Mouse (Mus musculus) forelimb bud, embryonic 11.5 days (tissue): ENCODE data around the gene Gcnt2.
"Not testable (repeated sequence)": the region's sequence is repeated elsewhere in the genome, so short reads cannot be mapped to it uniquely, and the experiment has no call there.

Experiments
- DNase-seq: peaks from one replicate; pipeline ENCODE4 v3.0.0-alpha.2; 2012; ENCODE audit warnings: low read depth, low spot score

Gene Gcnt2

DNA sequence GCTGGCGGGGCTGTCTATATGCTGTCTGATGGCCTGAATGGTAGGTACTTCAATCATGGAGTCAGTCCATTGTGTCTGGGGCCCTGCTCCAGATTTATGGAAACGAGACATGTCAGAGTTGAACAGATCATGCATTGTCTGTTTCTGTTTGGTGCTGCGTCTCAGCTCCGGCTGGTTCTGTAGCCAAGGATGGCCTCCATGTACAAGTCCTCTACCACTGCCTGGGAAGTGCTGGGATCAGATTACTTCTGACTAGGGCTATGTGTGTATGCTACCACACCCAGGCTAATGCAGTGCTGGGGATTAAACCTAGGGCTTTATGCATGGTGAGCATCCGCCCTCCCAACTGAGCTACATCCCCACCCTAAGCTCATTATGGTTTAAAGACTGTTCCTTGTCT, 78.0 kb downstream of the Gcnt2 start:
- no peak for DNase-seq

DNA sequence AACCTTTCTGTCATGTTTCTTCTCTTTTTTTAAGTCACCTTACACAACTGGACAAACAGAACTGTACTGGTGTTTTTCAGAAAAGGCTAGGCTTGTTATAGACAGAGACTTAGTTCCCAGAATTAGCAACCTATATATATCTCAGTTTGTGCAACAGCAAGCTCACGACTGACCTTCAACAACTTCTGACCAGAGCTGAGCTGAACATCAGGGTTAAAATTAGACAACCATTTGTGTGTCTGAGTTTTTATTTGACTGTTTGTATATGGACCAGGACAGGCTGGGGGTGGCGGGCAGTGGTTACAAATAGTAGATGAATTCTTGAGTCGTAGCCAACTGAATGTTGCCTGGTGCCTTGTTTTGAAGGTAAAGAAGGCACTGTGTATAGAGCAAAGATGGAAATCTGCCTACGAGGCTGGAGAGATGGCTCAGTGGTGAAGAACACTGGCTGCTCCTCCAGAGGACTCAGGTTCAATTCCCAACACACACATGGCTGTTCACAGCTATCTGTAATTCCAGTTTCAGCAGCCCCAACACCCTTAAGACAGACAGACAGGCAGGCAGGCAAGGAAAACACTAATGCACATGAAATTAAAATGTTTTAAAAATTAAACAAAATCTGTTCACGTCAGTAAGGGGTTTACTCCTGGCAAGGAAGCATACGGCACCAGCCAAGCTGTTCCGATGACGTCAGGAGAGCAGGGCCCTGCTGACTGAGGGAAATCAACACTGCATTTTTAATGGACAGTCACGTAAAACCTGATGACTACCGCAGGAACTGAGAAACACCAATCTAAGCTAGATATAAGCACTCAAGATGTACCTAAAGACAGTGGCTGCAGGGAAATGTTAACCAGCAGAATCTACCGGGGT, 79.2 kb downstream of the Gcnt2 start:
- no peak for DNase-seq

DNA sequence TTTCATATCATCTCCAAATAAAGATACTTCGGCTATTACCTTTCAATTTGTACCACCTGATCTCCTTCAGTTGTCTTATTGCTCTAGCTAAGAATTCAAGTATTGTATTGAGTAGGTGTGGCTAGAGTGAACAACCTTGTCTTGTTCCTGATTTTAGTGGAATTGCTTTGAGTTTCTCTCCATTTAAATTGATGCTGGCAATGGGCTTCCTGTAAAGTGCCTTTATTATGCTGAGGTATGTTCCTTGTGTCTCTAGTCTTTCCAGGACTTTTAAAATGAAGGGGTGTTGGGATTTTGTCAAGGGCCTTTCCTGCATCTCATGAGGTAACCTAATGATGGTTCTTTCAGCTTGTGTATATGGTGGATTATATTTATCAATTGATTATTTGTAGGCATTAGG, 83.5 kb downstream of the Gcnt2 start:
- no peak for DNase-seq

DNA sequence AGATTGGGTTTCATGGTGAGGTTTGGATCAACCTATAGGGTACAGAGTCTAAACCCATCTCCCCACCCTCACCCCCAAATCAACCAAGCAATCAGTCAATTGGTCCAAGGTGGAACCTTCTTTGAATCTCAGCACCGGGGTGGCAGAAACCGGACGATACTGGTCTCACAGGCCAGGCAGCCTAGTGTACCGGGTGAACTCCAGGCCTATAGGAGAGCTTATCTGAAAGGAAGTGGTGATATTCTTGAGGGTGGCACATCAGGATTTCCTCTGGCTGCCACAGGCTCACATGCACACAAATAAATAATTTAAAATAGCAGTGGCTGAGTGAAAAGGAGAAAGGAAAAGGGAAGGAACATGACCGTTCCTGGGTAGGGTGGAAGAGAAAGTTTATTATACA, 84.4 kb downstream of the Gcnt2 start:
- no peak for DNase-seq

DNA sequence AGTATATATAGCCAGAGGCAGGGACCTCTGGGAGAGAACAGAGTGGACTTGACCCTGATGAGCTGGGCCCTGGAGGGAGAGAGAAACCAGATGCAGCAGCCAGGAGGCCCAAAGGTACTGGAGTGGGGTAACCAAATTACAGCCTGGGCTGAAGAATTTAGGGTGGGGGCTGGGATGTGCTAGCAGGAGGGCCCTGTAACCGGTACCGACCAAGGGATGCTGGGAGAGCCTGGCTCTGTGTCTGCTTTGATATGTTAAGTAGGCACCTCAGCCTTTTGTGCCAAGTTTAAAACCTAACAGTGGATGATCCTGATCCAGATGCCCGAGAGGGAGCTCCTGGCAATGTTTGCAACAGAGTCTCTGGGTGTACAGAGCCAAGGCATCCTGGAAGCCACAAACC, 84.8 kb downstream of the Gcnt2 start:
- no peak for DNase-seq

DNA sequence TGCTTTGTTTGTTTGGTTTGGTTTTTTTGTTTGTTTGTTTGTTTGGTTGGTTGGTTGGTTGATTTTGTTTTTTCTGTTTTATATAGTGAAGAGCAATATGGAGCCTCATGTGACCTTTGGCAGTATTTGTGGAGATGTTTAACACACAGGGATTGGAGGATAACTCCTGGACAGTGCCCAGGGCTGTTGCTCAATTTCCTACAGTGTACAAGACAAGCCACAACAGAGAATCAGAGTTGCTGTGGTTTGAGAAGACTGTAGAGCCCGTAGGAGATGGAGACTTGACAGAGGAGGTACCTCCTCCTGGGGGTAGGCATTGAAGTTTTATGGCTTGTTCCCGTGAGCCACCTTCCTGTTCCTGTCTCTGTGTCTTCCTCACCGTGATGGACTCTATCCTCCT, 87.0 kb downstream of the Gcnt2 start:
- DNase-seq = no peak

DNA sequence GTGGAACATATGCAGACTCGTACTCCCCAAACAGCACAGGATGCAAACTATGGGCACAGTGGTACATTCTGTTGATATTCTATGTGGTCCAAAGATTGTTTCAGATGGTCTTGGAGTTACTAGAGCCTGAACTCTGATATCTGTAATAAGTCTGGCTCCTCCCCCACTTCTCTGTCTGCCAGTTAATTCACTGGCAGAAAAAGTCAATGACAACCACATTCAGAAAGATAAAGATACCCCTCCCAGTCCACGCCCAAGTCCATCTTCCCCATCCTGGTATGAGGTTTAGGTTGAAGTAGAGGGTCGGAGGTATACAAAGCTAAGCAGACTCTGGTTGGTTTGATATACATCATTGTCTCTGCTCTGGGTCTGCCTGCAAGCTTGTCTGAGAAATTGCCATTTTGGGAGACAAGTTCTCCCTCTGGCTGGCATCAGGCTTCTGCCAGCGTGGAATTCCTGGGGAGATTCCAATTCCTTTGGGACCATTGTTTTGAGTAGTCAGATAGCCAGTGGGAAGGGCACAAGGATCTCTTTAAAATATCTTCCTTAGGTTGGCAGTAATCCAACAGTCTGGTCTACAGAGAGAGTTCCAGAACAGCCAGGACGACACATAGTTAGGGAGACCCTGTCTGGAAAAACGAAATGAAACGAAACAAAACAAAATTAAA, 88.1 kb downstream of the Gcnt2 start:
- no peak for DNase-seq

DNA sequence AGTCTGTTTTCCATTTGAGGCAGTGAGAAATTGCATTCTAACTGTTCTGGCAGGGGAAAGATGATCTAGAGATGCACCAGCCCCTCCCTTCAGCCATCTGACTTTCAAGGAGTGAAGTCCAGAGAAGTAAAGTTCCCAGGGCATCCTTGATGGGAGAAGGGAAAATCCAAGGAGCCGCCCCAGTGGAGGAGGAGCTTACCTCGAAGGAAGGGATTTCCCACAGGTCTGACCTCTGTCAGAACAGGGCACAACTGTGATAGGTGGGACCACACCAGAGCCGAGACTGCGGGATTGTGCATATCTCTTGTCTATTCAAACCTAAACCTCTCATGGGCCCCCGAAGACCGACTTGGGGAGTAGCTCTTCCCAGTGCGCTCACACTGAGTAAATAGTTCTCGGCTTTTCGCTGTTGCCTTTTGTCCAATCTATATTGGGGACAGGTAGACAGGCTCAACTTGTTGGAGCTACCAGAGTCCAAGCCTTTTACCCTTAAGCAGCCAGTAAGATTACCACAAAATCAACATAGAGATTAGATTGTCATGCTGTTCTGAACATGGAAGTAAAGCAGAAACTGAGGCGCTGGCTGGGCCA, 91.9 kb downstream of the Gcnt2 start:
- DNase-seq = no peak

DNA sequence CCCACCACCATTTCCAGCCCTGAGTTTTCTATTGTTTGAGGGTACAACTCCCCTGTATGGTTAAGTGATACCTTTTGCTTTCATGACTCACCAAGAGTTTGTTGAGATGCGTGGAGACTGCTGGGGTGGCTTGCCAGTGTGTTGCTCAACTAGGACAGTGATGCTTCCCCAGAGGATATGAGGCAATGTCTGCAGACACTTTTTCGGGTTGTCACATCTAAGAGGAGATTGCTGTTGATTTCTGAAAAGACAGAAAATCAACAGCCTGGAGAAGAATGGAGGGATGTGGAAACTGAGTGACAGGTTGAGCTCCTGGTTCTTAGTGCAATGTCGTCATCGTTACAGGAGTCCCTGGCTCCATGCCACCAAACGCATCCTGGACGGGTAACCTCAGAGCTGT, 93.7 kb downstream of the Gcnt2 start:
- no peak for DNase-seq

DNA sequence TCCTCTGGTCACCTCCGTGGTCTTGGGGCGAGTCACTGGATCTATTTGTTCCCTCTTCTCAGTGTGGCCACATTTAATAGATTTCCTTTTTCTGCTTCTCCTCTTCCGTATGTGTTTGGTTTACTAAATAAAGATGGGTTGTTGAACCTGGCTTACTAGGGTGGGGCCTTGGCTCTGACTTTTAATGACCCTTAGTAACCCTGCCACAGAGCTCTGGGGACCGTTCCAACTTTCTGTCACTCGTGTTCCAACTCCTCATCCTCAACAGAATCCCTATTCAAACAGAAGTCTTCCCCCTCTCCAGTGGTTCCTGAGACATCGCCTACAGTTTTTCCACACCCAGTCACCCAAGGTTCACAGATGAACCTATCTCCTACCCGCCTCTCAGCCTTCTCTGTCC, 96.2 kb downstream of the Gcnt2 start:
- DNase-seq = no peak

DNA sequence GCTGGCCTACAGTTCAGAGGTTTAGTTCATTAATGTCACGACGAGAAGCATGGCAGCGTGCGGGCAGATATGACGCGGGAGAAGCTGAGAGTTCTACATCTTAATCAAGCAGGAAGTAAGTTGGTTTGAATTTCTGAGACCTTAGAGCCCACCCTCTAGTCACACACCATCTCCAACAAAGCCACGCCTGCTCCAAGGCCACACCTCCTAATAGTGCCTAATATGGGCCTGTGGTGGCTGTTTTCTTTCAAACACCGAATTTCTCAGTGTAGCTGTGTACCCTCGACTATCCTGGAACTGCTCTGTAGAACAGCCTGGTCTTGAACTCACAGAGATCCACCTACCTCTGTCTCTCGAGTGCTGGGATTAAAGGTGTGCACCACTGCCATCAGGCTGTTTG, 108.1 kb downstream of the Gcnt2 start:
- no peak for DNase-seq

DNA sequence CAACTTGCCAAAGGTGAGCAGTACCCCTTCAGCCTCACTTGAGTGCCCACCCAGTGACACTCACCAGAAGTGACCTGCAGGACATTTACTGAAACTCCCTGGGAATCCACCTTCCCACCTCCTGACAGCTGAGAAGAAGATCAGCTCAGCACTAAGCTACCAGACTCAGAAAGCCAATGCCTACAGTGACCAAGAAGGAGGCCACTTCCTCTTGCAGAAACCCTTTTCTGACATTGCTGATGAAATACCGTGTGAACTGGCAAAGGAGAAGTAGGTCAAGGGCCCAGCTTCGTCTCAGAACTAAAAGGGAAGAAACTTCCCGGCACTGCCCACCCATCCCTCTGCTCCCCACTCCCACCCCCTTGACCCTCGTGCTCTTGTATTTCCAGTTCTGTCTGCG, 109.0 kb downstream of the Gcnt2 start:
- DNase-seq = no peak

DNA sequence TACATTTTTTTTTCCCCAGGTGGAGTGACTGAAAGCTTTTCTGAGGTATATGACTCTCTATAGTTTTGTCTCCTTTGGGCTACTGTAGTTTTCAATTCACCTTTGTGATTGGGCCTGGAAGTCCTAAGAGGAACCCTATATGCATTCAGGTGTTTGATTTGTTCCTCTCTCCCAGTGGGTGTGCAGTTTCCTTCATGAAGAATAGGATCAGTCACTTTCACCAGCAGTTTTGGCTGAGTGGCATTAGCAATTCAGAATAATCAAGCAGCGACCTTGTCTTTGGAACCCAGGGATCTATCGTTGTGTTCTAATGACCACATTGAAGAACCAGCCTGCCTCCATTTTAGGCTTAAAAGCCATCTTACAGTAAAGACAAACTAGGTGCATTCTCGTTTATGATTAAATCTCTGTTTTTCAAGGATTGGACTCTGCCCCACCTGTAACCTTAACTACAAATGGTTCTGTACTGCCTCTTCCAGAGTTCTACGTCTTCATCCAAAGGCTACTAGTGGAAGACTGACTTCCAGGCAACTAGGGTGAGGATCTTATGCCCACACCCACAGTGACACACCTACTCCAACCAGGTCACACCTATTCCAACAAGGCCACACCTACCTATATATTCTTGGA, 110.3 kb downstream of the Gcnt2 start:
- DNase-seq = no peak

DNA sequence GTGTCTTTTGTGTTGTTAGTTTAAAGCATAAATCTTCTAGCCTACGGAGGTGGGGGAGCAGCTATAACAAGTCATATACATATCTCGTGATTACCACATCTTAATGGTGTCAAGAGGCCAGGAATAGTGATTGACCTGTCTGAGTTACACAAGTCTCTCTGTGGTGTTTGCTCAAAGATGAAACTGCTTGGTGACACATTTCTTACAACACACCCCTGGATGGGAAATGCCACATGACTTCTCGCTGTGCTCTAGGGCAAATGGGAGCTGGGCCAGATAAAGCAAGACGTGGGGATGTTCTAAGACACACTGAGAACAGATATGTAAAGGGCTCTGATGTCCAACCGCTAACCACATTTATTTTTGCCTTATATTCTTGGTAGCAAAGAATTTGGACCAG, 111.7 kb downstream of the Gcnt2 start:
- DNase-seq = no peak

DNA sequence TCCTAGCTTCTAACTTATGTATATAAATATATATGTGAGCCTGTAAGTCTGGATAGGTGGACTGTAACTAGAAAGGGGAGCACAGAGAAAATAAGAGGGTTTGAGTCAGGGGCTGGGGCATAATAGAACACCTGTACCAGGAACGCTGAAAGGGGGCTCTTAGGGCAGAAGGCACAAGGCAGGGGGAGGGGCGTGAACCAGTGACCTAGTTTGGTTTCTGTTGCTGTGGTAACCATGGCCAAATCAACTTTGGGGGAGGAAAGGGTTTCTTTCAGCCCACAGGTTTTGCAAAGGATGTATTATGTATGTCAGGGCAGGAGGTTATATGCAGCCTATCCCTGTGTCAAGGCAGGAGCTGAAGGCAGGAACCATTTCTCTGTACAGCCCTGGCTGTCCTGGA, 112.3 kb downstream of the Gcnt2 start:
- DNase-seq = no peak

DNA sequence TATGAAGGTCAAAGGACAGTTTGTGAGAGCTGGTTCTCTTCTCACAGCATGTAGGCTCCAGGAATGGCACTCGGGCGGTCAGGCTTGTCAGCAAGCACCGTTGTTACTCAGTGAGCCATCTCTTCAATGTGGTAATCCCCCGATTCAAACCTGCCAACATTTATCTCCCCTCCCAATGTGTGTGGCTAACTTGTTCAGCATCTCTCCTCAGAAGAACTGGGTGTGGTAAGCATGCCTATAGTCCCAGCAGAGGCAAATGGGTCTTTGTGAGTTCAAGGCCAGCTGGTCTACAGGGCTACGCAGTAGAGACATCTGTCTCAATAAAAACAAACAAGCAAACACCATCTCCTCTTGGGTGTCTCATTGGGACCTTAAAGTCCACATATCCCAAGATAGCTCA, 113.4 kb downstream of the Gcnt2 start:
- DNase-seq = no peak

DNA sequence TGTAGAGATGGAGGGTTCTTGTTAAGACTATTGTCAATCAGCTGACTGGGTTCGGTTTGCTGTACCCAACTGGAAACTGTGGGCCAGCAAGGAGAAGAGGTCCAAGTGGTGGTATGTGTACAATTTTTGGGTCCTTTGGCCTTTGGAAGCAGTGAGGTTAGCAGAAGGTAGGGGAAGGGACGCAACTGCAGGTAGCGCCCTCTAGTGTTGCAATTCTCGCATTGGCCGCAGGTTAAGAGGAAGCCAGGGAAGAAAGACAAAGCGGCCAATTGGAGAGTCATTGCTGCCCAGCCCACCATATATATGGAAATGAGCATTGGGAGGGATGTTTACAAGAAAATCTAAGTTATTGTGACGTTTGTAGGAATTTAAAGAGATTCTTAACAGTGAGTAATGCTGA, 118.1 kb downstream of the Gcnt2 start:
- DNase-seq = peak; percentile 35

DNA sequence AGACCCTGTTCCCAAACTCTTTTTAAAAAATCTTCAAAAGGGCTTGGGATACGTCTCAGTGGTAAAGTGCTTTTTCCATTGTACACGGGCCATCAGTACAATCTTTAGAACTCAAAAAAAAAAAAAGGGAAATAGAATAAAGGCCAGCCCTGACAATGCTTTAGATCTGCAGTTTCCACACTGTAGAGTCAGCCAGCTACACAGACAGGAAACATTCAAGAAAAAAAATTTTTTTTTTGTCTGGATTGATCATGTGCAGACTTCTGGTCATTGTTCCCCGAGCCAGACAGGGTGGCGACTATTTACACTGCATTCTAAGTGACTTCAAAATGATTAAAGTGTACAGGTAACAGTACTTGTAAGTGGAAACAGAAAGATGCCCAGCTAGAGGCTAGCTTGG, 119.1 kb downstream of the Gcnt2 start:
- DNase-seq = no peak

DNA sequence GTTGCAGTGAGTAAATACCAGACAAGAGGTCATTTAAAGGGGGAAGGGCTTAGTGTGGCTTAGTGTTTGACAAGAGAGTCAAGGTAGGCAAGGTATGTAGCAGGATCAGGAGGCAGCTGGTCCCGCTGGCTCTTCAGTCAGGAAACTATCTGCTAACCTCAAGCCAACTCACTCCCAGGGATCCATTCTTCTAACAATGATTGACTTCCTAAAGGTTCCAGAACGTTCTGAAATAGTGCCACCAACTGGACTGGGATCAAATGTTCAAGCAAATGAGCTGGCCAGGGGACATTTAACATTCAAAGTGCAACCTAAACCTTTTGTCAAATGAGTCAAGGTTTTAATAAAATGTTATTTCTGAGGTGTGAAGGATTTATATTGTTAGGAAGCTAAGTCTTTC, 119.8 kb downstream of the Gcnt2 start:
- no peak for DNase-seq

DNA sequence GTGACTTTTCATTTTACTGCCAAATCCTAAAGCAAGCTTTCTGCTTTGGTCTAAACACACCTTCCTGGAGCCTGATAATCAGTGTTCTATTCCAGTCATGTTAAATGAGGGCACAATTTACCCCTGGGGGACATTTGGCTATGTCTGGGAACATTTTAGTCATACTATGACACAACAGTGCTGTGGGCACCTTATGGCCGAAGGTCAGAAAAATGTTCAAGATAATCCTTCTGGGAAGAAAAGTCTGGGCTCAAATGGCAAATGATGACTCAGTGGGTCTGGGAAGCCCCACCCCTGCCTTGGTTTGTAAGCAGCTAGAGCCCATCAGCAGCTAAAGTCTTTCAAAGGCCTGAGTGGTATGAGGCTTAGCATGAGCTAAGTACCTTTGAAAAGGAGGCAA, 123.2 kb downstream of the Gcnt2 start:
- no peak for DNase-seq

DNA sequence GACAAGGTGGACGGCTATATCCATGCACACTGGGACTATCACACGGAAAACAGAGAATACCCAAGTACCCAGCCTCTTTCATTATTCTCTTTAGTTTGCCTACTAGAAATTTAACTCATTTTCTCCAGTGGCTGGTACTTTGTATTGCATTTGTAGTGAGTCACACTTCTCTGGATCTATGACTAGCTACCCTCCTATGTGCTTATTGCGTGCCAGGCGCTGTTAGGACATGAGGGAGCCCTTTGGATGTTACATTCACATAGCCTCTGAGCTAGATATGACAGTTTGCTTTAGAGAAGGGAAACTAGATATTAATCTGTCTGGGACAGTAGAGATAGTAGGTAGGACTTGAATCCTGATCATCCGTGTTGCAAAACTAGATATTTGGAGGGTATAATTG, 126.5 kb downstream of the Gcnt2 start:
- no peak for DNase-seq

DNA sequence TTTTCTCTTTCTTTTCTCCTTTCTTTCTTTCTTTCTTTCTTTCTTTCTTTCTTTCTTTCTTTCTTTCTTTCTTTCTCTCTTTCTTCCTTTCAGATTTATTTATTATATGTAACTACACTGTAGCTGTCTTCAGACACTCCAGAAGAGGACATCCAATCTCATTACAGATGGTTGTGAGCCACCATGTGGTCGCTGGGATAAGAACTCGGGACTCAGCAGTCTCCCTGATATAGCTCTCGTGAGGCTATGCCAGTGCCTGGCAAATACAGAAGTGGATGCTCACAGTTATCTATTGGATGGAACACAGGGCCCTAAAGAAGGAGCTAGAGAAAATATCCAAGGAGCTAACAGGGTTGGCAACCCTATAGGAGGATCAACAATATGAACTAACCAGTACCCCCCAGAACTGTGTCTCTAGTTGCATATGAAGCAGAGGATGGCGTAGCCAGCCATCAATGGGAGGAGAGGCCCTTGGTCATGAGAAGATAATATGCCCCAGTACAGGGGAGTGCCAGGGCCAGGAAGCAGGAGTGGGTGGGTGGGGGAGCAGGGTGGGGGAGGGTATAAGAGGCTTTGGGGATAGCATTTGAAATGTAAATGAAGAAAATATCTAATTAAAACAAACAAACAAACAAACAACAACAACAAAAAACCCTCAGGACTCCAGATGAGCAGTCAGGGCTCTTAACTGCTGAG, 128.2 kb downstream of the Gcnt2 start:
- DNase-seq = not testable (repeated sequence)
